Mouse (Mus musculus) heart, adult 2 months (tissue): Measurements from ENCODE around the gene Fam241b. TPM values are rescaled to one million over a fixed set of nuclear protein-coding genes. Genes with fewer than 3 reads are reported as not detected.

Source experiments
- DNase-seq, 2 experiments: peaks; one replicate each; pipeline ENCODE4 v3.0.0; 2021
- H3K27ac ChIP-seq: fragments of 200-600 bp; 2 replicates; pipeline ENCODE4 v1.8.1; 2022
- H3K27me3 ChIP-seq: fragments of 200-500 bp; 2 replicates; pipeline ENCODE4 v1.6.1; 2012; ENCODE audit warnings: mild to moderate bottlenecking, low read length, inconsistent platforms, mixed read lengths; ENCODE audit not compliant: control insufficient read depth, insufficient read depth
- H3K36me3 ChIP-seq: fragments of 200-500 bp; 2 replicates; pipeline ENCODE4 v1.6.1; 2012; ENCODE audit warnings: low read length, inconsistent platforms; ENCODE audit not compliant: control insufficient read depth, insufficient read depth
- H3K4me1 ChIP-seq: fragments of 200-500 bp; 2 replicates; pipeline ENCODE4 v1.6.1; 2011; ENCODE audit warnings: low read length; ENCODE audit not compliant: control insufficient read depth, insufficient read depth
- H3K4me3 ChIP-seq: fragments of 200-600 bp; 2 replicates; pipeline ENCODE4 v1.8.1; 2022
- H3K79me2 ChIP-seq: fragments of 200-500 bp; replicated peaks from 2 replicates; pipeline ENCODE4 v1.6.1; 2012; ENCODE audit warnings: mild to moderate bottlenecking, inconsistent platforms, low read length, moderate library complexity, mixed read lengths; ENCODE audit not compliant: control insufficient read depth, insufficient read depth
- H3K9ac ChIP-seq: fragments of 200-500 bp; 2 replicates; pipeline ENCODE4 v1.6.1; 2012; ENCODE audit warnings: low read depth, mild to moderate bottlenecking, control low read depth, inconsistent platforms, low read length, mixed read lengths
- CTCF ChIP-seq: fragments of 200-600 bp; IDR thresholded peaks from 2 replicates; pipeline ENCODE4 v1.8.1; 2022; ENCODE audit warnings: antibody characterized with exemption, mild to moderate bottlenecking, moderate library complexity
- EP300 ChIP-seq: fragments of 200-500 bp; IDR thresholded peaks from 2 replicates; pipeline ENCODE4 v1.6.1; 2011; ENCODE audit warnings: low read depth, low read length, control low read depth; ENCODE audit not compliant: insufficient read depth
- POLR2A ChIP-seq: fragments of 200-500 bp; IDR thresholded peaks from 2 replicates; pipeline ENCODE4 v1.6.1; 2011; ENCODE audit warnings: mild to moderate bottlenecking, low read depth, low read length, control low read depth; ENCODE audit not compliant: insufficient read depth
- WGBS: fragments of 180-500 bp; shearing (Covaris S2); methylation state at CpG from one replicate; pipeline ENCODE4 v1.1.7; 2018; 5-methylcytosine and 5-hydroxymethylcytosine counted together
- intact Hi-C: fragments of 180-260 bp; cut with DNase I; formaldehyde crosslinking; loops from one replicate; pipeline ENCODE4 v1.15.1; 2025
- polyA plus RNA-seq: library from polyadenylated mRNA; depleted of rRNA; stranded (reverse); fragments of >200 nt; gene quantifications from 2 replicates; pipeline ENCODE4 v1.2.3, GENCODE M21; 2012
- total RNA-seq, 2 experiments: library from RNA; stranded (reverse); gene quantifications; 2 replicates each; pipeline ENCODE4 v1.2.3; 2021

The Fam241b gene
- total and polyA plus RNA-seq, 3 experiments: 3.0 to 3.3 (median 3.2) TPM

GRCm38 (mm10) chr10:62127137-62127536 lies 16.6 kb downstream of the Fam241b start:
- H3K4me3 ChIP-seq: no peak overlapping the region
- peaks cover 1% of the 10 kb centered on the region; the same call in 1 of the 2 replicates for H3K27me3 ChIP-seq
- intact Hi-C loops: no loop called here
- no peaks in the 10 kb centered on the region for H3K79me2 ChIP-seq
- TF ChIP-seq CTCF: peak; percentile 49
- TF ChIP-seq POLR2A: no peak
- no peaks in the 10 kb centered on the region for H3K4me1 ChIP-seq
- DNase-seq: no peak
- H3K36me3 ChIP-seq: no peaks in the 10 kb centered on the region
- no peak overlapping the region for H3K27ac ChIP-seq
- H3K9ac ChIP-seq: no peak overlapping the region
- WGBS: 39% methylated on average over 6 of the region's 6 CpGs

GRCm38 (mm10) chr10:62113865-62114647 lies 29.7 kb downstream of the Fam241b start:
- TF ChIP-seq POLR2A (no peak), EP300 (no peak), CTCF (no peak)
- Histone ChIP-seq H3K9ac (no peak overlapping the region), H3K27me3 (peaks cover 4% of the 10 kb centered on the region), H3K36me3 (no peaks in the 10 kb centered on the region), H3K4me3 (no peak overlapping the region), H3K27ac (no peak overlapping the region), H3K79me2 (no peaks in the 10 kb centered on the region), H3K4me1 (no peaks in the 10 kb centered on the region)
- DNase-seq: no peak
- intact Hi-C loops: no loop called here
- 62% methylated on average over 9 of the region's 9 CpGs for WGBS

- intact Hi-C loops: no loop called here
- DNase-seq: no peak
- WGBS: 43% methylated on average over 6 of the region's 6 CpGs
- Histone ChIP-seq H3K4me3 (peak overlapping the region; percentile 77), H3K27me3 (peaks cover 4% of the 10 kb centered on the region), H3K4me1 (no peaks in the 10 kb centered on the region), H3K79me2 (no peaks in the 10 kb centered on the region), H3K27ac (no peak overlapping the region), H3K9ac (no peak overlapping the region), H3K36me3 (no peaks in the 10 kb centered on the region)
- TF ChIP-seq POLR2A (no peak), EP300 (no peak), CTCF (no peak)
Measured at GRCm38 (mm10) chr10:62111207-62111576, 32.5 kb downstream of the Fam241b start.

GRCm38 (mm10) chr10:62110504-62111206 lies 33.1 kb downstream of the Fam241b start:
- Histone ChIP-seq H3K27ac (peak overlapping the region; percentile 28; the same call in 1 of the 2 replicates), H3K9ac (peak overlapping the region; percentile 94), H3K36me3 (no peaks in the 10 kb centered on the region), H3K4me1 (no peaks in the 10 kb centered on the region), H3K4me3 (peak overlapping the region; percentile 77), H3K79me2 (no peaks in the 10 kb centered on the region), H3K27me3 (peaks cover 4% of the 10 kb centered on the region)
- DNase-seq: peak; percentile 78 to 85
- intact Hi-C loops: no loop called here
- peak; percentile 98; the same call in 1 of the 2 replicates for TF ChIP-seq CTCF
- TF ChIP-seq POLR2A: no peak
- WGBS: under 1% methylated on average over 57 of the region's 57 CpGs

- no peak for DNase-seq
- no peak for TF ChIP-seq CTCF
- no peak for TF ChIP-seq POLR2A
- no peak for TF ChIP-seq EP300
- Histone ChIP-seq H3K27ac (no peak overlapping the region), H3K9ac (no peak overlapping the region), H3K79me2 (no peaks in the 10 kb centered on the region), H3K36me3 (no peaks in the 10 kb centered on the region), H3K4me3 (no peak overlapping the region), H3K27me3 (peaks cover 4% of the 10 kb centered on the region), H3K4me1 (no peaks in the 10 kb centered on the region)
- intact Hi-C loops: no loop called here
- WGBS: 70% methylated on average over 9 of the region's 9 CpGs
Measured at GRCm38 (mm10) chr10:62107048-62107447, 36.7 kb downstream of the Fam241b start.

- no peaks in the 10 kb centered on the region for H3K36me3 ChIP-seq
- intact Hi-C loops: loop anchor here (1.0 kb wide), 2 partner anchors 78 to 138 kb away; no protein-coding TSS in a partner anchor
- H3K79me2 ChIP-seq: no peaks in the 10 kb centered on the region
- no peak overlapping the region for H3K4me3 ChIP-seq
- TF ChIP-seq POLR2A: no peak
- peak; percentile 83 for TF ChIP-seq CTCF
- 0 out of 2 replicates have a peak, but pooled peaks have one; percentile 68 for TF ChIP-seq EP300
- no peaks in the 10 kb centered on the region for H3K4me1 ChIP-seq
- no peak overlapping the region for H3K27ac ChIP-seq
- no peaks in the 10 kb centered on the region; the same call in 1 of the 2 replicates for H3K27me3 ChIP-seq
- DNase-seq: peak; percentile 37 to 65
- no peak overlapping the region for H3K9ac ChIP-seq
- WGBS: 16% methylated on average over 7 of the region's 7 CpGs
Measured at GRCm38 (mm10) chr10:62104835-62105576, 38.7 kb downstream of the Fam241b start.
